Mouse (Mus musculus) colon, adult 2 months (tissue): ENCODE data around the gene Vav2. TPM values are rescaled to one million over a fixed set of nuclear protein-coding genes. Genes with fewer than 3 reads are reported as not detected.

ENCODE experiments used
- polyA plus RNA-seq: library from polyadenylated mRNA; depleted of rRNA; stranded (reverse); fragments of >200 nt; gene quantifications from 2 replicates; pipeline ENCODE4 v1.2.3, GENCODE M21; 2012; rRNA removed

Vav2 gene
- polyA plus RNA-seq = 9.0 and 14.8 TPM in 2 replicates

GRCm38 (mm10) chr2:27426855-27427457 lies at the start of gene Vav2:
Vav2 (minus strand) TSS chr2:27427033.

GRCm38 (mm10) chr2:27441767-27442707 lies 15.2 kb upstream of the Vav2 start, which contains the start of gene Brd3os:
Brd3os (plus strand) TSS chr2:27442324.

GRCm38 (mm10) chr2:27248211-27248610 lies 178.6 kb downstream of the Vav2 start, which contains the start of gene Sardh:
Sardh (minus strand) TSS chr2:27248337.

Other genes starting within 250 kb of the Vav2 start
- 9.7 and 14.3 TPM in 2 replicates for gene Sardh, start 178.7 kb downstream of the Vav2 start, polyA plus RNA-seq
- 4.0 and 5.9 TPM in 2 replicates for gene Brd3os, start 15.3 kb upstream of the Vav2 start, polyA plus RNA-seq
- gene Brd3, start 80.6 kb upstream of the Vav2 start, polyA plus RNA-seq = 21.0 and 31.3 TPM in 2 replicates
- 16.5 and 18.5 TPM in 2 replicates for gene Wdr5, start 88.1 kb upstream of the Vav2 start, polyA plus RNA-seq
- gene Rxra, start 249.4 kb upstream of the Vav2 start, polyA plus RNA-seq = 68.9 and 81.8 TPM in 2 replicates